Mouse (Mus musculus): Measurements from ENCODE around the gene Ralbp1. TPM values are rescaled to one million over a fixed set of nuclear protein-coding genes. Genes with fewer than 3 reads are reported as not detected.

Ralbp1 gene
- polyA plus RNA-seq, 1 experiment from 2014 or later: 94.9 TPM

DNA sequence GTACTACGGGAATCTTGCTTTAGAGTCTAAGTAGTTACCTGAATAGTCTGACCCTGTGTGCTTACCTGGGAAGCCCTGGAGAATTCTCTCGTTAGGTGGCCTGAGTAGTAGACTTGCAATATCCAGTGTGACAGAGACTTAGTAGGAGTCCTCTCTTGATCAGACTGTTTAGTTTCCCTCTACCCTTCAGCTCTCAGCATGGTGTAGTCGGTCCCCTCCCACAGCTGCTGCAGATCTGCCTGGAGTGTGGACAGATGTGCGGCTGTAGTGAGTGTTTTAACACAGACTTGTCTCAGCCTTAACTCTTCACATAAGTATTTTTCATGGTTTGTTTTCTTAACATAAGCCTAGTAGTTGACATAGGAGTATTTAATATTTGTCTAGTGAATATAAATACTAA, 83.6 kb downstream of the Ralbp1 start:
- DNase-seq (ENCODE audit: low spot score): no peak

DNA sequence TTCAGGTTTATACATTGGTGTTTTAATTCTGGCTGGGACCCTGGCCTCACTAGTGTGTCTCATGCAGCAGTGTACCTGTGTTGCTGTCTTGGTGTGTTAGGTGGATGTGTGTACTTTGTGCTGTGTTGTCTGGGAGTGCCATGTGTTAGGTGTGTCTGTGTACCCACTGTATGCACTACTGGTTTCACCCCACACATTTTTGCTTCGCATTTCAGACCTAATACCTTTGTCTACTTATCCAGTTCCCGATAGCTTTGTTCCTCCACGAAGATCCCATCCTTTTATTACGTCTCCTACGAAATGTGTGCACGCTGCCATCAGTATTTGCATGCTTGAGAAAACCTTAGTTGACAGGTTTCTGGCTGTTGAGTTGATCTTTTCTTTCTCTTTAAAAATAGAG, 85.1 kb downstream of the Ralbp1 start:
- no peak for DNase-seq (ENCODE audit: low spot score)

DNA sequence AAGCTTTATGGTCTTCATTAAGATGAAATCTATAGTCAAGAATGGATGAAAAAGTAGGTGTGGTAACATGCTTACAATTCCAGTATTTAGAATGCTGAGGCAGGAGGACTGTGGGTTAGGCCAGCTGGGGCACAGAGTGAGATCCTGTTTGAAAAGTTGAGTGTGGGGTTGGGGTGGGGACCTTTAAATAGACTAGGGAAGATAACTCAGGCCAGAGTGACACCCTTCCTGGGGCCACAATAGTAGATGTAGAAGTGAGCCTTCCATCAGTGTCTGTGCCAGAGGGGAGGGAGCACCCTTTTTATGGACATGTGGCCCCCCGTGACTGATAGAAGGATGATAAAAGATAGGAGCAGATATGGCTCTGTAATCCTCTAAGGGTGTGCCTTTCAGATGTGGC, 86.2 kb downstream of the Ralbp1 start:
- DNase-seq (ENCODE audit: low spot score): no peak

DNA sequence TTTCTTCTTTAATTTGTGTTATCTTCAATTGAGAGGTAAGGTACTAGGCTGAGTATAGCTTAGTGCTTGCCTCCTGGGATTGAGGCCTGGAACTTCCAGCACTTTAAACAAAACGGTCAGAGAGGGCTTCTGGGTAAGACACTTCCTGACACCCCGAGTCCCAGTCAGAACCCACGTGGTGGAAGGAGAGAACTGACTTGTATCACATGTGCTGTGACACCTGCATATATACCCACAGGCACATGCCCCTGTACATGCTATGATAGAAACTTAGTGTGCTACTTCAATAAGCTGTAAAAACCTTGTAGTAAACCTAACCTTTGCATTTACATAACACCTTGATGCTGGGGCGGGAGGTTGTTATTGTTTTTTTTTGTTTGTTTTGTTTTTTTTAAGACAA, 87.2 kb downstream of the Ralbp1 start:
- DNase-seq (ENCODE audit: low spot score): peak; percentile 68

Other genes starting within 250 kb of the Ralbp1 start
- 0.12 and 0.22 TPM in 2 replicates for gene Txndc2, start 243.6 kb downstream of the Ralbp1 start, polyA plus RNA-seq (2015; fragmentation: Nextera tagmentation; extraction: Ambion mirVana)
- gene Rab31, start 113.0 kb downstream of the Ralbp1 start, polyA plus RNA-seq (2015; fragmentation: Nextera tagmentation; extraction: Ambion mirVana): 5.7 and 6.0 TPM in 2 replicates
- 19.1 and 19.2 TPM in 2 replicates for gene Ppp4r1, start 103.2 kb downstream of the Ralbp1 start, polyA plus RNA-seq (2015; fragmentation: Nextera tagmentation; extraction: Ambion mirVana)
- 66.4 and 68.7 TPM in 2 replicates for gene Twsg1, start 65.4 kb upstream of the Ralbp1 start, polyA plus RNA-seq (2015; fragmentation: Nextera tagmentation; extraction: Ambion mirVana)
- 31.6 and 32.4 TPM in 2 replicates for gene Ankrd12, start 191.3 kb upstream of the Ralbp1 start, polyA plus RNA-seq (2015; fragmentation: Nextera tagmentation; extraction: Ambion mirVana)
- gene Ndufv2, start 215.8 kb upstream of the Ralbp1 start, polyA plus RNA-seq (2015; fragmentation: Nextera tagmentation; extraction: Ambion mirVana): 346 and 377 TPM in 2 replicates
- gene Washc1, start 225.7 kb upstream of the Ralbp1 start, polyA plus RNA-seq (2015; fragmentation: Nextera tagmentation; extraction: Ambion mirVana): 46.0 and 52.3 TPM in 2 replicates
- gene Ddx11, start 237.7 kb upstream of the Ralbp1 start, polyA plus RNA-seq (2015; fragmentation: Nextera tagmentation; extraction: Ambion mirVana): 12.7 and 13.4 TPM in 2 replicates

All from thymus, postnatal 0 days (tissue).